Mouse (Mus musculus): ENCODE measurements around the gene Lfng.

The Lfng gene

GRCm38 (mm10) chr5:140594846-140595245, 12.3 kb upstream of the Lfng start:
- no peak for DNase-seq (ENCODE audit: low spot score)

- no peak for DNase-seq (ENCODE audit: low spot score)
Observed at GRCm38 (mm10) chr5:140596426-140596825, 10.7 kb upstream of the Lfng start.

DNA sequence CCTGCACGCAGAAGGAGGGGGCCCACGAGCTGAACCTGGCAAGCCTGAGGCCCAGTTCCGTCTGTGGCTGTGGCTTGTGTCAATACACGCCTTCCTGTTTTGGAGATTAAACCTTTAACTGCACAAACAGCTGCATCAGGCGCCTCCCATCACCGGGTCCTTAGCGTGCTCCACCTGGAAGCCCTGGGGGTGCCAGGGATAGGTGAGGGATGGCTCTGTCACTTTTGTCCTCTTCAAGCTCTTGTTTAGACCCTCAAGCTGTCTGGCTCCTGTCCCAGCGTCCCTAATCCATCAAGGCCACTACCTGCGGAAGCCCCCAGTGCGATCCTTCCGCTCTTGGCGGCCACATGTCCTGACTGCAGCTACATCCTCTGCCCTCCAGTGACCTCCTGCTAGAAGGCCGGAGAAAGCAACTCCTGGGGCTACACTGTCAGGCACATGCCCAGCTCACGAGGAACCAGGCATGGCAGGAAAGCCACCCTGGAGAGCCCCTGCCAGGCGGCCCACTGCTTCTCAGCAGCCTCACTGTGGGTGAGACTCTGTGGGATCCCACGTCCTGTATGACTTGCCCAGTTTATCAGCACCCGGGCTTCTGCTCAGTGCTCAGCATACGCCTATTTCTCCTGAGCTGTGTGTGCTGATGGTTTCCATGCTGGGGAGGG, 10.1 kb upstream of the Lfng start:
- DNase-seq (ENCODE audit: low spot score) = no peak

DNA sequence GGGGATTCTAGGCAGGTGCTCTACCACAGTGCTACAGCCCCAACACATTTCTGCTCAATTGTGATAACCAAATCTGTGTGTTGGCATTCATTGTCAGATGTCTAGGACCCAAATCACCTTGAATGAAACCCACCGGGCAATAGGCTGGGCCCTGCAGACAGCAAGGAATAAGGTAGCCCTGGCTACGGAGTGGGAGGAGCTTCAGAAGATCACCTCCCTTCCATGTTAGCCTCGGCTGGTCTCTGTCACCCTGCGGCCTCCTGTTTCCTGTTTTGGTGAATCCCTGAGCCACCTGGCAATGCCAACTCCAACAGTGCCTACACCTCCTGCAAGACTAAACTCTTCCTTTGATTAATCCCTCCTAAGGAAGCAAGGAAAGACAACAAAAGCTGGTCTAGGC, 9.3 kb upstream of the Lfng start:
- no peak for DNase-seq (ENCODE audit: low spot score)

DNA sequence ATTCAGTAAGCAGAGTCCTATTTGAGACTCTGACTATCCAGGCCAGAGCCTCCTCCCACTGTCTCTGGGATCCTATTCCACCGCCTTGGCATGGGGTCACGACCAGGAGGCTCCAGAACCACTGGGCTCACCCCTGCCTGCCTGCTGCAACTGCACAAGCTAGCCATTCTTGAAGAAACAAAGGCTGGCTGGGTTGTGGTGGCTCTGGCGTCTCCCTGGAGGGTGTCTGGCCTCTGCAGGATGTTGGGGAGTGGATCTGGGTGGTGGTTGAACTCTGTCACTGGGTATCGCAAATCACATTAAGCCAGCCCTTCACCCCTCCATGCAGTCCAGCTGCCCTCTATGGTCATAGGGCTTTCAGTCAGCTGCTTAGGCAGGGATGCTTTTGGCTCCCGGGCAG, 7.2 kb upstream of the Lfng start:
- no peak for DNase-seq (ENCODE audit: low spot score)

DNA sequence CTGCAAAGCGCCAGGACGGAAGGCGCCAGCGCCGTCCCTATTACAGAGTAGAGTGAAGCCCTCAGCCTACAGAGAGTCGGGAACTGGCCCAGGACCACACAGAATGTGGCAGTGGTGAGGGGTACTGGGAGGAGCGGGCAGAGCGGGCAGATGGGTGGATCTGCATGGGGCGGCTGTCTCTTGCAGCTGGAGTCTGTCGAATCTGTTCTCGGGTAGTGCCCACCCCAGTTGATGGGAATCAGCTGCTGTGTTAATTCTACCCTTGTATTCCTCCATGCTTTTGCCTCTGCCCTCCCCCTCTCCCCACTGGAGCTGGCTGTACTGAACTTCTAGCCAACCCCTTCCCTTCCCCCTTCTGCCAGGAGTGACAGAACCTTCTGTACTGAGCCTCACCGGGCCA, 5.4 kb upstream of the Lfng start:
- DNase-seq (ENCODE audit: low spot score) = no peak

GRCm38 (mm10) chr5:140602540-140602939, 4.6 kb upstream of the Lfng start:
- no peak for DNase-seq (ENCODE audit: low spot score)

- DNase-seq (ENCODE audit: low spot score) = no peak
Observed at GRCm38 (mm10) chr5:140604386-140604785, 2.7 kb upstream of the Lfng start.

DNA sequence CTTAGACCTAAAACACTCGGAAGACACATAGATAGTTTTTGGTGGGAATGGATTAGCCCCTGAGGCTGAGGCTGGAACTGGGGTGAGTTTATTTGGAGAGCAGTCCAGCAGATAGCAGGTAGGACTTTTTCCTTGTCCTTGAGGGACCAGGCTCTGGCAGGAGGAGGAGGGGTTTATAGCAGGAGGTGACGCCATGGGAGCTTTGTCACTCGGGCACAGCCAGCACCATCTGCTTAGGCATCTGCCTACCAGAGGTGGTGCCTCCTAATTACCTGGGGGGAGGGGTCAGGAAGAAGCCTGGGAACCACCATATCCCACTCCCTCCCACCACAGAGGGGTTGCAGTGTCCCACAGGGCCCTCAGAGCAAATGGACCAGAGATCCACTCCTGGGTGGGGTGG, 1.9 kb upstream of the Lfng start:
- peak; percentile 76 for DNase-seq (ENCODE audit: low spot score)

- DNase-seq (ENCODE audit: low spot score) = peak; percentile 40
Observed at GRCm38 (mm10) chr5:140606386-140606785, 734 bp upstream of the Lfng start.

DNA sequence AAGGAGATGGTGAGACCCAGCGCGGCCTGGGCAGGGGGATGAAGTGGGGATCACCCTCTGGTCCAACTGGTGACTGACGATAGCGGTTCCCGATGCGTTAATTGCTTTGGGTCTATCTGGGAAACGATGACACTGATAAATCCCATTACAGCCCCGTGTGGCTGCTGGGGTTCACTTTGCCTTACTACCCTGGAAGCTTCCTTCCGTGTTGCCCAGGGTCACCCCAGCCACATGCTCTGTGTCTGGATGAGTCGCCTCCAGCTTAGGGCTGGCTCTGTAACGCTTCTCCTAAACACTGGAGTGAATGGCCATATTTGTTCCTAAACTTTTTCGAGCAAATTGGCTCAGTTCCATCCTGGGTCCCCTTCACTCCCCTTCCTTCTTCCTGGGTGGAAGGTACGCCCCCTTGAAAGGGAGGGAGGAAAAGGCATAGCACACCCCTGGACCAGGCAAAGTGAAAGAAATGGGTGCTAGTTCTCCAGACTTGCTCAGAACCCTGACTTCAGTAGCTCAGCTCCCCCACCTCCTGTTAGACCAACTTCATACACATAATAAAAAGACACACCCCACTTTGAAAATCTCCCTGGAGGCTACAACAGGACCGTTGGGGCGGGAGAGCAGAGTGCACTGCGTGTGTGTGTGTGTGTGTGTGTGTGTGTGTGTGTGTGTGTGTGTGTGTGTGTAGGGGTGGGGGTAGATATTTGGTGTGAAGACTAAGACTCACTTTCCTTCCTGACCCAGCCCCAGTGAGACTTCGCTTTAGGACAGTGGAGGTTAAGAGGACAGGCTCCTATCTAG, 915 bp downstream of the Lfng start:
- DNase-seq (ENCODE audit: low spot score) = no peak

DNA sequence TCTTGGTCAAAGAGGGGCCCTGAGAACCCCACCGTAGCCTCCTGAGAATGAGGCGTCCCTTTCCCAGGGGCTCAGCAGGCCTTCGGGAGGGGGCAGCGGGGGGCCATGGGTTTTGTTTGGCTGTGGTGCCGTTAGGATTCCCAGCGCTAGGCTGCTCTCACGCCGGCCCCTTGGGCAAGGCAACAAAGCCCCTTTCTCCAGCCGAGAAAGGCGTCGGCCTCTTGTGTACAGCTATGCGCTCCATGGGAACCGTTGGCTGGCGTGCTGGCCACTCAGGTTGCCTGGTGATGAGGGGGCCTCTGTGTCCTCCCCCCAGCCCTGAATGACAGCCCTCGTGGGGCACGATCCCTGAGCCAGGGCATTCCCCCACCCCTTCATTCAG, 1.5 kb downstream of the Lfng start:
- DNase-seq (ENCODE audit: low spot score) = peak; percentile 76

DNA sequence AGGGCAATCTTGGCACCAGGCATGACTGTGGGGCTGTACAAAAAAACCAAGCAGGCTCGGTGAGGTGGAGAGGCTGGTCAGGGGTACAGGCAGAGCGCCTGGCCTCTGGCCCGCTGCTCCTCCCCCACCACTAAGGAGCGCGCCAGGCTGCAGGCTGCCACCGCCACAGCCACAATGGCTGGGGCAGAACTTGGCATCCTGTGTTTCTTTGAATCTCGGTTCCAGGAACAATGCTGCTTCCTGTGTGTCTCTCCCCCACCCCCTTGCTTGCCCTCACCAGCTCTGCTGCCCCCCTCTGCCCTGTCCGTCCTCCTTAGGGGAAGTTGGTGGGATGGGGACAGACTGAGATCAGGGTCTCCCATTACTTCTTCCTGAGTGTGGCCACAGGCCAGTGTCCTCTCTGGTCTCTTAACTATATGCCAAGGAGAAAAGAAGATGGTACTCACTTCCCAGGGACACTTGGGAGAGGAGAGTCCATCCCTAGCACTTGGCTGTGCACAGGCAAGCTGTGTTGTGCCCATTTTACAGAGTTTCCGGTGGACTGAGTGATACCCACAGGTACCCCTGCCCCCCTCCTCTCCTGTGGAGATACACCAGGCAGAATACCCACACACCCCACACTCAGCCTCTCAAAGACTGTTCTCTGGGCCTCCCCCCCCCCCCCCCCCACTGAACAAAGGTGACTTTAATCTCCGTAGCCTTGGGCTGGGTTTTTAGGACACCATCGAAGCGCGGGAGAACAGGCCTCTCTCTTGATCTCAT, 2.6 kb downstream of the Lfng start:
- no peak for DNase-seq (ENCODE audit: low spot score)

GRCm38 (mm10) chr5:140610273-140611011, 3.3 kb downstream of the Lfng start:
- no peak for DNase-seq (ENCODE audit: low spot score)

DNA sequence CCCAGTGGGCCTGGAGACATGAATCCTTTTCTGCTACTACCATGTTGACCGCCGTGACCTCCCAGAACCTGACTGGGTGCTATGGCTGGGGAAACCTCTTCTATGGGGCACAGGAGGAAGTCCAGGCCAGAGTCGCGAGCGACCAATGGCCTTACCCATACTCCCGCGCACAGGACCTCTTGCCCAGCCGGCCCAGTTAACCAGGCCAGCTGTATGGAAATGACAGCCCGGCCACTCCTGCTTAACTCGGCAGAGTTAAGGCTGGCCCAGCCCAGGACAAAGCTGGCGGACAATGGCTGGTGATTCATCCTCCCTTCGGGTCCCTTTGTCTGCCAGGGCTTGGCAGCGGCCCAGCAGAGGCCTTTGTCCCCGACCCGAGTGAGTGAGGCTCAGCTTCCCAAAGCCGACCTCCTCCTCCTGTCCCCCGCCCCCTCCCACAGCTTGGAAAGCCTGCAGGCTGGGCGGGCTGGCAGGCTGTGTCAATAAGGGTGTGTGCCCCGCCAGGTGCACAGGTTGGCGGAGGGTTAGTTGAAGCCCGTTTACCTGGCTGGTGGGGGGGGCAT, 4.0 kb downstream of the Lfng start:
- DNase-seq (ENCODE audit: low spot score) = peak; percentile 90

DNA sequence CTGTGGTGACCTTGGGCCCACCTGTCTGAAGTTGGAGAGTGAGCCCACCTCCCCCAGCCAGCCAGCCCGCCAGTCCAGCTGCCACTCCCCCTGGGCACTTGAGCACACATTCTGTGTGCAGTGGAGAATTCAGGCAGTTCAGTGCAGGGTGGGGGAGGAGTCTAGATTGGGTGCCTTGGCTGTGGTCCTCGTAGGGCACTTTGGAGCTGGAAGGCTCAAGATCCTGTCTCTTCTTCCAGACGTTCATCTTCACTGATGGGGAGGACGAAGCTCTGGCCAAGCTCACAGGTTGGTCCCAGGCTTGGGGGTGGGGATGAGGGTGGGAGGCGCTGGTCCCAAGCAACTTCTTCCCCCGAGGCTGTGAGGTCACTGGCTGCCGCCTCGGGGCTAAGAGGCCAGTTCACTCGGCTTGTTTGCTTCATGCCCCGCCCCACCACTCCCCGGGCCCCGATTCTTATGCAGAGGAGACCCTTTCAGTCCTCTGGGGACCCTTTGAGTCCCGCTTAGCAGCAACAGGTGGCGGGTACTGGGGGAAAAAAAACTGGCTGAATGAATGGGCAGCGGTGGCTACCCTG, 4.6 kb downstream of the Lfng start:
- DNase-seq (ENCODE audit: low spot score) = peak; percentile 74

GRCm38 (mm10) chr5:140612191-140612590, 5.1 kb downstream of the Lfng start:
- no peak for DNase-seq (ENCODE audit: low spot score)

DNA sequence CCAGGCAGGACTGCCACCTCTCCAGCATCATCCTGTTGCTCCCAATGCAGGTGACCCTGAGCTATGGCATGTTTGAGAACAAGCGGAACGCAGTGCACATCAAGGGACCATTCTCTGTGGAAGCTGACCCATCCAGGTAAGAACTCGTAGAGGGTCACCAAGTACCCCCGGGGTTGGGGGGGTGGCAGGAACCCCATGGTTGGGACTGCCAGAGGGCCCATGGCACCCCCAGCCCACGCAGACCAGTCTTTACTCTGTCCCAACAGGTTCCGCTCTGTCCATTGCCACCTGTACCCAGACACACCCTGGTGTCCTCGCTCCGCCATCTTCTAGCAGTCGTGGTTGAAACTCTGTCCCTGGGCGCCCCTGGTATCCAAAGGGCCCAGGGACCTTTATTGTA, 7.0 kb downstream of the Lfng start:
- DNase-seq (ENCODE audit: low spot score) = no peak

DNA sequence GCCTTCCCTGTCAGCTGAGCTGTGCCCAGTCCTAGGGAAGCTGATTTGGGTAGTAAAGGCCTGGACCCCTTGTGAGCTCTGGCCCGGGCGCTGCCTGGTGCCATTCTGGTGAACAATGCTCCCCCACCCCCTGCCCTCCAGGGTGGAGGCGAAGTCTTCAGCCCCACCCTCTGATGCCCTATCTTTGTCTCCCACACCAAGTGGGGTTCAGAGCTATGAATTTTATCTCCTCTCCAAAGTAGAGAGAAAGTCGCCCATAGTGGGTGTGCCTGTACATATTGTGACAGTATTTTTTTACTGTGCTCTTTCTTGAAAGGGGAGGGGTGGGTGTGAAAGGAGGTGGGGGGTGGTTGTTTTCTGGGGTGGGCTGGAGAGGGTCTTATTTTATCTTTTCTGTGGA, 7.7 kb downstream of the Lfng start:
- no peak for DNase-seq (ENCODE audit: low spot score)

- DNase-seq (ENCODE audit: low spot score) = no peak
Observed at GRCm38 (mm10) chr5:140615321-140616109, 8.4 kb downstream of the Lfng start.

- DNase-seq (ENCODE audit: low spot score) = no peak
Observed at GRCm38 (mm10) chr5:140616110-140616503, 9.0 kb downstream of the Lfng start.
